Mouse (Mus musculus) lung, postnatal 0 days (tissue): ENCODE data around the gene Cdca4. TPM values are rescaled to one million over a fixed set of nuclear protein-coding genes. Genes with fewer than 3 reads are reported as not detected.

ENCODE experiments used
- ATAC-seq: fragments of 200-750 bp; cut with Nextera tagmentation; 2 replicates; pipeline ENCODE4 v1.8.0; 2017; ENCODE audit warnings: moderate library complexity
- DNase-seq: peaks from one replicate; pipeline ENCODE4 v3.0.0-alpha.2; 2016; ENCODE audit warnings: low spot score
- H3K27ac ChIP-seq: fragments of 300-500 bp; sonication (generic); 2 replicates; pipeline ENCODE4 v1.5.1; 2014; ENCODE audit warnings: antibody characterized with exemption, mild to moderate bottlenecking, low read length, mixed read lengths
- H3K27me3 ChIP-seq: fragments of 300-500 bp; sonication (generic); replicated peaks from 2 replicates; pipeline ENCODE4 v1.6.1; 2014; ENCODE audit warnings: low read length, mixed read lengths; ENCODE audit not compliant: insufficient read depth
- H3K36me3 ChIP-seq: fragments of 300-500 bp; sonication (generic); 2 replicates; pipeline ENCODE4 v1.6.1; 2014; ENCODE audit warnings: low read length, mixed read lengths; ENCODE audit not compliant: insufficient read depth
- H3K4me1 ChIP-seq: fragments of 300-500 bp; sonication (generic); 2 replicates; pipeline ENCODE4 v1.6.1; 2014; ENCODE audit warnings: antibody characterized with exemption, low read depth, low read length, mixed read lengths; ENCODE audit not compliant: insufficient read depth
- H3K4me2 ChIP-seq: fragments of 300-500 bp; sonication (generic); replicated peaks from 2 replicates; pipeline ENCODE4 v1.6.1; 2014; ENCODE audit warnings: low read depth, mild to moderate bottlenecking, low read length, moderate library complexity, mixed read lengths
- H3K4me3 ChIP-seq: fragments of 300-500 bp; sonication (generic); 2 replicates; pipeline ENCODE4 v1.5.1; 2014; ENCODE audit warnings: low read depth, low read length
- H3K9ac ChIP-seq: fragments of 300-500 bp; sonication (generic); replicated peaks from 2 replicates; pipeline ENCODE4 v1.6.1; 2014; ENCODE audit warnings: low read depth, mild to moderate bottlenecking
- H3K9me3 ChIP-seq: fragments of 300-500 bp; sonication (generic); 2 replicates; pipeline ENCODE4 v1.6.1; 2016; ENCODE audit warnings: low read length, mixed read lengths
- CTCF ChIP-seq: IDR thresholded peaks from 2 replicates; pipeline ENCODE4 v1.5.1; 2016; ENCODE audit warnings: antibody characterized with exemption, mild to moderate bottlenecking
- EP300 ChIP-seq: IDR thresholded peaks from 2 replicates; pipeline ENCODE4 v1.6.1; 2016; ENCODE audit warnings: antibody characterized with exemption, mild to moderate bottlenecking, control low read depth
- WGBS: fragments of 180-500 bp; shearing (Covaris S2); extraction: QIAGEN DNeasy Blood & Tissue Kit; methylation state at CpG from one replicate; pipeline ENCODE4 v1.1.7; 2014; 5-methylcytosine and 5-hydroxymethylcytosine counted together
- polyA plus RNA-seq: library from polyadenylated mRNA; unstranded; fragments of >200 nt; fragmentation: Nextera tagmentation; extraction: Ambion mirVana; gene quantifications from 2 replicates; pipeline ENCODE4 v1.2.1, GENCODE M21; 2015

Cdca4 gene
- polyA plus RNA-seq, 1 experiment from 2014 or later, result 28.1 TPM

GRCm38 (mm10) chr12:112774026-112774425 is 55.2 kb downstream of the Cdca4 start:
- H3K9ac ChIP-seq, result no peak overlapping the region
- TF ChIP-seq EP300 (no peak), CTCF (no peak)
- no peaks in the 10 kb centered on the region for H3K36me3 ChIP-seq
- 72% methylated on average over 6 of the region's 6 CpGs for WGBS
- no peaks in the 10 kb centered on the region for H3K9me3 ChIP-seq
- DNase-seq (no peak), ATAC-seq (no peak)
- H3K4me2 ChIP-seq, result no peak overlapping the region
- no peak overlapping the region for H3K4me3 ChIP-seq
- H3K27me3 ChIP-seq, result no peaks in the 10 kb centered on the region
- no peak overlapping the region for H3K27ac ChIP-seq
- H3K4me1 ChIP-seq, result no peaks in the 10 kb centered on the region

- DNase-seq, result no peak
- ATAC-seq, result no peak
- 19% methylated on average over 9 of the region's 9 CpGs for WGBS
- Histone ChIP-seq H3K4me1 (no peaks in the 10 kb centered on the region), H3K9me3 (no peaks in the 10 kb centered on the region), H3K27me3 (no peaks in the 10 kb centered on the region), H3K36me3 (no peaks in the 10 kb centered on the region), H3K27ac (no peak overlapping the region), H3K4me3 (no peak overlapping the region), H3K4me2 (no peak overlapping the region), H3K9ac (no peak overlapping the region)
- no peak for TF ChIP-seq CTCF
These were observed 55.9 kb downstream of the Cdca4 start for GRCm38 (mm10) chr12:112773366-112773765.

GRCm38 (mm10) chr12:112772306-112772705 is 56.9 kb downstream of the Cdca4 start:
- Histone ChIP-seq H3K4me2 (no peak overlapping the region), H3K4me1 (no peaks in the 10 kb centered on the region), H3K9ac (no peak overlapping the region), H3K36me3 (no peaks in the 10 kb centered on the region), H3K27ac (no peak overlapping the region), H3K27me3 (no peaks in the 10 kb centered on the region), H3K4me3 (no peak overlapping the region), H3K9me3 (no peaks in the 10 kb centered on the region)
- DNase-seq, result no peak
- no peak for ATAC-seq
- TF ChIP-seq EP300 (no peak), CTCF (no peak)
- 88% methylated on average over 14 of the region's 14 CpGs for WGBS

DNA sequence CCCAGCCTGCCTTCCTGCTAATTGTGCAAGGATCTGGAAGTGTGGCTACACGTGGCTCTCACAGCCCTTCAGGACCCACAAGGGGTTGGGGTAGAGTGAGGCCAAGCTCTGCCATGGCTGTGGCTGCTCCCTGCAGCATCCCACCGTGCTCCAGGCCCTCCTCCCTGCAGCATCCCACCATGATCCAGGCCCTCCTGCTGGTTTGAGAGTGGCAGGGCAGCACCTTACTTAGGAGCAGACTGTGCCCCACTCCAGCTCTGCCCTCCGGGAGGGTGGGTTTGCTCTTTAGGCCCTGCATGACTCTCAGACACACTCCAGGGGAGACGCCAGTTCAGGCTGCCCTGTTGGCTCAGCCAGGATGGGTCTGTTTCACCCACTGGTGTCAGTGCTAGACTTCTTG is 58.8 kb downstream of the Cdca4 start:
- ATAC-seq (no peak), DNase-seq (no peak)
- Histone ChIP-seq H3K4me3 (no peak overlapping the region), H3K27me3 (no peaks in the 10 kb centered on the region), H3K27ac (no peak overlapping the region), H3K4me1 (no peaks in the 10 kb centered on the region), H3K9me3 (no peaks in the 10 kb centered on the region), H3K36me3 (no peaks in the 10 kb centered on the region), H3K4me2 (no peak overlapping the region), H3K9ac (no peak overlapping the region)
- 64% methylated on average over 4 of the region's 4 CpGs for WGBS
- TF ChIP-seq CTCF (no peak), EP300 (no peak)

Other genes with a start within 250 kb of the Cdca4 start
- 4.9 and 5.2 TPM in 2 replicates for gene Inf2, start 240.6 kb downstream of the Cdca4 start, polyA plus RNA-seq
- 29.9 and 43.0 TPM in 2 replicates for gene Adssl1, start 209.4 kb downstream of the Cdca4 start, polyA plus RNA-seq
- gene Siva1, start 184.7 kb downstream of the Cdca4 start, polyA plus RNA-seq, result 130 and 152 TPM in 2 replicates
- gene Akt1, start 154.5 kb downstream of the Cdca4 start, polyA plus RNA-seq, result 78.8 and 91.3 TPM in 2 replicates
- gene Zbtb42, start 150.6 kb downstream of the Cdca4 start, polyA plus RNA-seq, result 14.0 and 14.6 TPM in 2 replicates
- 17.5 and 20.8 TPM in 2 replicates for gene Cep170b, start 109.0 kb downstream of the Cdca4 start, polyA plus RNA-seq
- gene Pld4, start 68.8 kb downstream of the Cdca4 start, polyA plus RNA-seq, result 19.6 and 23.8 TPM in 2 replicates
- 4.8 and 4.9 TPM in 2 replicates for gene Ahnak2, start 26.8 kb downstream of the Cdca4 start, polyA plus RNA-seq
- 17.8 and 19.0 TPM in 2 replicates for gene Clba1, start 20.5 kb downstream of the Cdca4 start, polyA plus RNA-seq
- gene Gpr132, start 38.8 kb upstream of the Cdca4 start, polyA plus RNA-seq, result 0.25 and 0.40 TPM in 2 replicates
- 6.0 and 7.7 TPM in 2 replicates for gene Jag2, start 100.4 kb upstream of the Cdca4 start, polyA plus RNA-seq
- 101 TPM in 2 replicates for gene Nudt14, start 112.7 kb upstream of the Cdca4 start, polyA plus RNA-seq
- gene Btbd6, start 147.1 kb upstream of the Cdca4 start, polyA plus RNA-seq, result 20.2 and 23.4 TPM in 2 replicates
- gene Brf1, start 171.3 kb upstream of the Cdca4 start, polyA plus RNA-seq, result 38.8 and 44.9 TPM in 2 replicates
- gene Pacs2, start 185.1 kb upstream of the Cdca4 start, polyA plus RNA-seq, result 6.8 and 9.5 TPM in 2 replicates
- not detected in 2 replicates for gene Tex22, start 245.1 kb upstream of the Cdca4 start, polyA plus RNA-seq